Mouse (Mus musculus) limb, embryonic 10.5 days (tissue): ENCODE data around the gene Habp2. TPM values are rescaled to one million over a fixed set of nuclear protein-coding genes. Genes with fewer than 3 reads are reported as not detected.
A peak's percentile ranks its signal among the peaks of the same experiment; 100 is the strongest.

ENCODE experiments used
- DNase-seq: peaks from one replicate; pipeline ENCODE4 v3.0.0-alpha.2; 2017; ENCODE audit warnings: low spot score
- H3K27ac ChIP-seq: fragments of 300-500 bp; sonication (generic); 2 replicates; pipeline ENCODE4 v1.5.1; 2016; ENCODE audit warnings: mild to moderate bottlenecking
- H3K27me3 ChIP-seq: fragments of 300-500 bp; sonication (generic); 2 replicates; pipeline ENCODE4 v1.6.1; 2016; ENCODE audit warnings: low read depth, mild to moderate bottlenecking; ENCODE audit not compliant: poor library complexity, severe bottlenecking
- H3K36me3 ChIP-seq: fragments of 300-500 bp; sonication (generic); 2 replicates; pipeline ENCODE4 v1.6.1; 2016; ENCODE audit warnings: mild to moderate bottlenecking, moderate library complexity
- H3K4me1 ChIP-seq: fragments of 300-500 bp; sonication (generic); 2 replicates; pipeline ENCODE4 v1.6.1; 2016
- H3K4me3 ChIP-seq: fragments of 300-500 bp; sonication (generic); 2 replicates; pipeline ENCODE4 v1.5.1; 2016; ENCODE audit warnings: mild to moderate bottlenecking, moderate library complexity
- H3K9me3 ChIP-seq: fragments of 300-500 bp; sonication (generic); replicated peaks from 2 replicates; pipeline ENCODE4 v1.6.1; 2016; ENCODE audit warnings: mild to moderate bottlenecking
- WGBS: fragments of 180-500 bp; shearing (Covaris S2); methylation state at CpG from one replicate; pipeline ENCODE4 v1.1.7; 2016; 5-methylcytosine and 5-hydroxymethylcytosine counted together
- polyA plus RNA-seq: library from polyadenylated mRNA; unstranded; fragments of >200 nt; fragmentation: Nextera tagmentation; extraction: Ambion mirVana; gene quantifications from 2 replicates; pipeline ENCODE4 v1.2.1, GENCODE M21; 2016

Habp2 gene
- polyA plus RNA-seq, 1 experiment from 2014 or later, result not detected

GRCm38 (mm10) chr19:56300835-56301234 lies 13.9 kb downstream of the Habp2 start:
- WGBS, result 72% methylated on average over 11 of the region's 11 CpGs
- no peak for DNase-seq

GRCm38 (mm10) chr19:56316531-56316930 lies 29.6 kb downstream of the Habp2 start:
- Histone ChIP-seq H3K27ac (no peak overlapping the region), H3K4me1 (peaks cover 22% of the 10 kb centered on the region), H3K27me3 (peaks cover 12% of the 10 kb centered on the region), H3K36me3 (no peaks in the 10 kb centered on the region), H3K4me3 (no peak overlapping the region), H3K9me3 (no peaks in the 10 kb centered on the region)
- no peak for DNase-seq
- 81% methylated on average over 3 of the region's 3 CpGs for WGBS

More at GRCm38 (mm10) chr19:56300835-56301234, 13.9 kb downstream of the Habp2 start:
- no peaks in the 10 kb centered on the region for H3K9me3 ChIP-seq
- H3K27me3 ChIP-seq, result 0 out of 2 replicates have a peak, but pooled peaks cover 6% of the 10 kb centered on the region
- no peaks in the 10 kb centered on the region for H3K36me3 ChIP-seq
- no peak overlapping the region for H3K4me3 ChIP-seq
- no peaks in the 10 kb centered on the region for H3K4me1 ChIP-seq
- no peak overlapping the region for H3K27ac ChIP-seq

GRCm38 (mm10) chr19:56319219-56319618 lies 32.3 kb downstream of the Habp2 start:
- Histone ChIP-seq H3K4me3 (no peak overlapping the region), H3K36me3 (no peaks in the 10 kb centered on the region), H3K4me1 (peaks cover 28% of the 10 kb centered on the region), H3K27ac (no peak overlapping the region), H3K27me3 (peaks cover 12% of the 10 kb centered on the region), H3K9me3 (no peaks in the 10 kb centered on the region)
- 89% methylated on average over 7 of the region's 7 CpGs for WGBS
- DNase-seq, result no peak

GRCm38 (mm10) chr19:56319629-56320028 lies 32.7 kb downstream of the Habp2 start:
- Histone ChIP-seq H3K4me3 (peak overlapping the region; percentile 36; the same call in 1 of the 2 replicates), H3K4me1 (peaks cover 28% of the 10 kb centered on the region), H3K27ac (peak overlapping the region; percentile 79; the same call in 1 of the 2 replicates), H3K36me3 (no peaks in the 10 kb centered on the region), H3K9me3 (no peaks in the 10 kb centered on the region), H3K27me3 (peaks cover 12% of the 10 kb centered on the region)
- 91% methylated on average over 6 of the region's 6 CpGs for WGBS
- DNase-seq, result no peak

- Histone ChIP-seq H3K4me3 (peak overlapping the region; percentile 36), H3K4me1 (peaks cover 28% of the 10 kb centered on the region), H3K27me3 (peaks cover 14% of the 10 kb centered on the region), H3K36me3 (no peaks in the 10 kb centered on the region), H3K27ac (peak overlapping the region; percentile 79), H3K9me3 (no peaks in the 10 kb centered on the region)
- DNase-seq, result peak; percentile 76
- 21% methylated on average over 26 of the region's 26 CpGs for WGBS
These were observed 33.4 kb downstream of the Habp2 start for GRCm38 (mm10) chr19:56320186-56320860.

- Histone ChIP-seq H3K36me3 (no peaks in the 10 kb centered on the region), H3K27me3 (peaks cover 17% of the 10 kb centered on the region), H3K9me3 (no peaks in the 10 kb centered on the region), H3K27ac (peak overlapping the region; percentile 79; the same call in 1 of the 2 replicates), H3K4me3 (no peak overlapping the region), H3K4me1 (peaks cover 38% of the 10 kb centered on the region)
- WGBS, result 77% methylated on average over 12 of the region's 12 CpGs
- DNase-seq, result no peak
These were observed 34.5 kb downstream of the Habp2 start for GRCm38 (mm10) chr19:56321303-56321920.

- Histone ChIP-seq H3K27me3 (0 out of 2 replicates have a peak, but pooled peaks cover 5% of the 10 kb centered on the region), H3K9me3 (no peaks in the 10 kb centered on the region), H3K4me1 (peaks cover 26% of the 10 kb centered on the region), H3K4me3 (no peak overlapping the region), H3K27ac (0 out of 2 replicates have a peak overlapping the region, but pooled peaks have one; percentile 38), H3K36me3 (no peaks in the 10 kb centered on the region)
- DNase-seq, result no peak
- WGBS, result 74% methylated on average over 10 of the region's 10 CpGs
These were observed 38.7 kb downstream of the Habp2 start for GRCm38 (mm10) chr19:56325676-56326075.

GRCm38 (mm10) chr19:56326243-56326855 lies 39.4 kb downstream of the Habp2 start:
- Histone ChIP-seq H3K4me3 (no peak overlapping the region), H3K36me3 (no peaks in the 10 kb centered on the region), H3K4me1 (peaks cover 20% of the 10 kb centered on the region), H3K9me3 (no peaks in the 10 kb centered on the region), H3K27ac (0 out of 2 replicates have a peak overlapping the region, but pooled peaks have one; percentile 38), H3K27me3 (0 out of 2 replicates have a peak, but pooled peaks cover 5% of the 10 kb centered on the region)
- WGBS, result 80% methylated on average over 21 of the region's 21 CpGs
- no peak for DNase-seq

GRCm38 (mm10) chr19:56336321-56336720 lies 49.4 kb downstream of the Habp2 start:
- no peak overlapping the region for H3K27ac ChIP-seq
- no peak for DNase-seq
- no peaks in the 10 kb centered on the region for H3K4me1 ChIP-seq
- H3K36me3 ChIP-seq, result no peaks in the 10 kb centered on the region
- 95% methylated on average over 17 of the region's 17 CpGs for WGBS
- no peak overlapping the region for H3K4me3 ChIP-seq
- no peaks in the 10 kb centered on the region for H3K27me3 ChIP-seq
- no peaks in the 10 kb centered on the region for H3K9me3 ChIP-seq

GRCm38 (mm10) chr19:56336826-56337225 lies 49.9 kb downstream of the Habp2 start:
- Histone ChIP-seq H3K27ac (no peak overlapping the region), H3K9me3 (no peaks in the 10 kb centered on the region), H3K36me3 (no peaks in the 10 kb centered on the region), H3K4me3 (no peak overlapping the region), H3K4me1 (no peaks in the 10 kb centered on the region), H3K27me3 (no peaks in the 10 kb centered on the region)
- DNase-seq, result no peak
- WGBS, result 61% methylated on average over 12 of the region's 12 CpGs

- Histone ChIP-seq H3K36me3 (no peaks in the 10 kb centered on the region), H3K27me3 (peaks cover 9% of the 10 kb centered on the region; the same call in 1 of the 2 replicates), H3K4me1 (peaks cover 22% of the 10 kb centered on the region), H3K4me3 (no peak overlapping the region), H3K9me3 (no peaks in the 10 kb centered on the region), H3K27ac (no peak overlapping the region)
- DNase-seq, result no peak
- WGBS, result 88% methylated on average over 8 of the region's 8 CpGs
These were observed 55.1 kb downstream of the Habp2 start for GRCm38 (mm10) chr19:56342006-56342405.

GRCm38 (mm10) chr19:56343869-56344563 lies 57.1 kb downstream of the Habp2 start:
- Histone ChIP-seq H3K36me3 (no peaks in the 10 kb centered on the region), H3K27ac (no peak overlapping the region), H3K4me3 (no peak overlapping the region), H3K4me1 (peaks cover 22% of the 10 kb centered on the region), H3K9me3 (no peaks in the 10 kb centered on the region), H3K27me3 (peaks cover 12% of the 10 kb centered on the region; the same call in 1 of the 2 replicates)
- WGBS, result 81% methylated on average over 26 of the region's 26 CpGs
- no peak for DNase-seq
